Mouse (Mus musculus) olfactory bulb, adult 2 months (tissue): ENCODE data around the gene Hoxd8.
A peak's percentile ranks its signal among the peaks of the same experiment; 100 is the strongest.

Experiments
- CTCF ChIP-seq: fragments of 200-500 bp; IDR thresholded peaks from 2 replicates; pipeline ENCODE4 v1.5.1; 2012; ENCODE audit warnings: low read depth, mild to moderate bottlenecking, low read length, moderate library complexity; ENCODE audit not compliant: insufficient read depth
- POLR2A ChIP-seq: fragments of 200-500 bp; IDR thresholded peaks from 2 replicates; pipeline ENCODE4 v1.6.1; 2012; ENCODE audit warnings: mild to moderate bottlenecking, low read depth, low read length, moderate library complexity; ENCODE audit not compliant: insufficient read depth

- TF ChIP-seq CTCF (peak; percentile 39; the same call in 1 of the 2 replicates), POLR2A (no peak)
These were observed 2.2 kb upstream of the Hoxd8 start for GRCm38 (mm10) chr2:74701949-74702819.
